Mouse (Mus musculus): ENCODE data around the gene Spats2. TPM values are rescaled to one million over a fixed set of nuclear protein-coding genes. Genes with fewer than 3 reads are reported as not detected.

The Spats2 gene
- polyA plus RNA-seq, 1 experiment from 2014 or later = 68.5 TPM

DNA sequence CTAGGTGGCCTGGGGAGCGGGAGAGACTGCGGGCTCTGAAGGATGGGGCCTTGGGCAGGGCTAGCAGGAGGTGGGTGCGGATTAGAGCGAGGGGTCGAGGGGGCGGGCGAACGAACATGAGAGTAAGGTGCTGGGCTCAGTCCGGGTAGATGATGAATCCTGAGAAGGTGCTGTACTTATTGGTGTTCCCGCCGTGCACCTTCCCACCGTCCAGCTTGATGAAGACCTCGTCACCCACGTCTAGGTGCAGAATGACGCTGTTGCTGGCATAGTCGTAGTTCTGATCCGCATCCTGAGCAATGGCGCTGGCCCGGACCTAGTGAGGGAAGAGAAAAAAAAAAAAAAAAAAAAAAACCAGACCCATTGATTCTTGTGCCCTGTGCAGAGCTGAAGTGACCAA is 41.1 kb upstream of the Spats2 start:
- Histone ChIP-seq H3K9me3 (replicated peaks; ENCODE audit: control insufficient read depth, low read length) (no peaks in the 10 kb centered on the region), H3K27ac (replicated peaks; ENCODE audit: low read depth, low read length) (no peak overlapping the region), H3K9ac (replicated peaks; ENCODE audit: low read length) (no peak overlapping the region), H3K4me1 (ENCODE audit: control insufficient read depth, insufficient read depth, low read length) (no peaks in the 10 kb centered on the region), H3K4me2 (ENCODE audit: low read depth, low read length) (no peak overlapping the region), H3K4me3 (ENCODE audit: low read depth, low read length) (no peak overlapping the region), H3K36me3 (replicated peaks; ENCODE audit: control insufficient read depth, insufficient read depth, low read depth, low read length) (peaks cover 7% of the 10 kb centered on the region; the same call in 1 of the 2 replicates), H3K27me3 (ENCODE audit: control insufficient read depth, insufficient read depth, low read length) (peaks cover 42% of the 10 kb centered on the region)
- 8% methylated on average over 19 of the region's 19 CpGs for WGBS
- DNase-seq (ENCODE audit: low spot score) (no peak), ATAC-seq (replicated peaks; ENCODE audit: insufficient number of reproducible peaks, low FRiP score, low TSS enrichment, low read depth) (no peak)

DNA sequence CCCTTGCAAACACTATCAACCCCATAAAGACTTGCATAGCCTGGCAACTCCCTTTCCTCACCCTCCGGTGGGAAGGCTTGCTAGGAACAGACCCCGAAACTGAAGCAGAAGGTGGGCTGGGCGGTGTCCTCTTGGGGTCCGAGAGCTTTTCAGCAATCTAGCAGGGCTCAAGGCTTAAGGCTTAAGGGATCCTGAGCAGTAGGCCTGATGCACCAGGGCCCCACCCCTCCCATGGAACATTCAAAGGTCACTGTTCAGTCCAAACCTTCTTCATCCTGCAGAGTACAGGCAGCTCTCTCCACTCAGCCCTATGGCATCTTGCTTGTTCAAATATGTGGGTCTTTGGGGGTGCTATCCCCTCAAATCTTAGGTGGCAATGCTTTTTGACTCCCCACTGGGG is 39.7 kb upstream of the Spats2 start:
- Histone ChIP-seq H3K27ac (replicated peaks; ENCODE audit: low read depth, low read length) (no peak overlapping the region), H3K4me1 (ENCODE audit: control insufficient read depth, insufficient read depth, low read length) (no peaks in the 10 kb centered on the region), H3K27me3 (ENCODE audit: control insufficient read depth, insufficient read depth, low read length) (peaks cover 48% of the 10 kb centered on the region), H3K4me2 (ENCODE audit: low read depth, low read length) (no peak overlapping the region), H3K9me3 (replicated peaks; ENCODE audit: control insufficient read depth, low read length) (no peaks in the 10 kb centered on the region), H3K36me3 (replicated peaks; ENCODE audit: control insufficient read depth, insufficient read depth, low read depth, low read length) (0 out of 2 replicates have a peak, but pooled peaks cover 5% of the 10 kb centered on the region), H3K4me3 (ENCODE audit: low read depth, low read length) (no peak overlapping the region), H3K9ac (replicated peaks; ENCODE audit: low read length) (no peak overlapping the region)
- 77% methylated on average over 4 of the region's 4 CpGs for WGBS
- no peak for DNase-seq (ENCODE audit: low spot score)
- ATAC-seq (replicated peaks; ENCODE audit: insufficient number of reproducible peaks, low FRiP score, low TSS enrichment, low read depth) = no peak

DNA sequence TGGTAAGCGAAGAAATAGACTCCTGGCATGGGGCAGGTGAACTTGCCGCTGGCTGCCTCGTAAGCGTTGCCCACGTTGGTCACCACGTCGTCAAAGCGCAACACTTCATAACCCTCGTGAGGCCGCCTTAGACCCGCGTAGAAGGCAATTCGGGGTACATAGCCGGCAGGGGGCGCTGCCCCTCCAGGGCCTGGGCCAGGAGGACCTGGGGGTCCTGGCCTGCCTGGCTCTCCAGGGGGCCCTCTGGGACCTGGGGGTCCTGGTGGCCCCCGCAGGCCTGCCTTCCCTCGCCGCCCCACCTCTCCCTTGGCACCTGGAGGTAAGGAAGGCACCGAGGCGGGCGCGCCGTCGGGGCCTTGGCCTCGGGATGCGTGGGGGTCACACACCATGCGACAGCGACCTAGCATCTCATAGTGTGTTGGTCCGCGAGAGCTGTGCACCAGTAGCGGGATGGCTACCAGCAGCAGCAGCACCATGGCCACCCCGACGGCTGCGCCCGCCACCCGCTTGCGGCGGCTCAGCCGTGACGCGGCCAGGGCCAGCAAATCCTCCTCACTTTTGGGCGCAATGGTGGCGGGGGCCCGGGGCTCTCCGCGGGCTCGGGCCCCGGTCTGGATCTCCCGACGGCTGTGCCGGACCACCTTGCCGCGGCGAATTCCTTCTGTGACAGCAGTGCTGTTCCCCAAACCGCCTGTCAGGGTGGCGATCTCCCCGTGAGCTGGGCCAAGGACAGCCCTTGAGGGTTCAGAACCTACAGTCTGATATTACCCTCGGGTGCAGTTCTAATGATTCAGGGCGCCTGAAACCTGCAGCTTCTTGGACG is 38.3 kb upstream of the Spats2 start, which contains the start of gene C1ql4:
C1ql4 (minus strand) TSS at position 565 of the 823 bp plus-strand sequence.
- Histone ChIP-seq H3K4me3 (ENCODE audit: low read depth, low read length) (peak within 1 kb of the TSS; percentile 23; the same call in 1 of the 2 replicates), H3K9ac (replicated peaks; ENCODE audit: low read length) (no peak within 1 kb of the TSS), H3K27me3 (ENCODE audit: control insufficient read depth, insufficient read depth, low read length) (peaks cover 57% of the 10 kb centered on the region), H3K27ac (replicated peaks; ENCODE audit: low read depth, low read length) (no peak within 1 kb of the TSS), H3K9me3 (replicated peaks; ENCODE audit: control insufficient read depth, low read length) (no peaks in the 10 kb centered on the region), H3K4me1 (ENCODE audit: control insufficient read depth, insufficient read depth, low read length) (no peaks in the 10 kb centered on the region), H3K4me2 (ENCODE audit: low read depth, low read length) (peak within 1 kb of the TSS; percentile 28), H3K36me3 (replicated peaks; ENCODE audit: control insufficient read depth, insufficient read depth, low read depth, low read length) (0 out of 2 replicates have a peak, but pooled peaks cover 2% of the 10 kb centered on the region)
- no peak for ATAC-seq (replicated peaks; ENCODE audit: insufficient number of reproducible peaks, low FRiP score, low TSS enrichment, low read depth)
- 8% methylated on average over 60 of the region's 60 CpGs for WGBS
- DNase-seq (ENCODE audit: low spot score) = peak; percentile 48

DNA sequence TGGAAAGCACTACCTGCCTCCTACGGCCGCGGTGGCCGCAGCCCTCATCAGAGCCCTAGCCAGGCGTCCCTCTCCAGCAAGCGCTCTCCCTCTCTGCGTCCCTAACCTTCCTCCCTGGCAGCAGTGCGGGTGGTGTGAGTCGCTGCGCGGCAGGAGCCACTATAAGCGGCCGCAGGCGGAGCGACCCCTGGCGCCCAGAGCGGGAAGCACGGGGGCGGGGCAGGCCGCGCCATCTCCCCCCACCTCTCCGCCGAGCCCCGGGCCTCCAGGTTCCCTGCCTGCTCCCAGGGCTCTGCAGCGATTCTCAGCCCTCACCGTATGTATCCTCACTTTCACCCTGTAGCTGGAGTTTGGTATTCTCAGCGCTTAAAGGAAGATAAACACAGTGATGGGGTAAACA is 37.4 kb upstream of the Spats2 start:
- no peaks in the 10 kb centered on the region for H3K36me3 ChIP-seq (replicated peaks; ENCODE audit: control insufficient read depth, insufficient read depth, low read depth, low read length)

DNA sequence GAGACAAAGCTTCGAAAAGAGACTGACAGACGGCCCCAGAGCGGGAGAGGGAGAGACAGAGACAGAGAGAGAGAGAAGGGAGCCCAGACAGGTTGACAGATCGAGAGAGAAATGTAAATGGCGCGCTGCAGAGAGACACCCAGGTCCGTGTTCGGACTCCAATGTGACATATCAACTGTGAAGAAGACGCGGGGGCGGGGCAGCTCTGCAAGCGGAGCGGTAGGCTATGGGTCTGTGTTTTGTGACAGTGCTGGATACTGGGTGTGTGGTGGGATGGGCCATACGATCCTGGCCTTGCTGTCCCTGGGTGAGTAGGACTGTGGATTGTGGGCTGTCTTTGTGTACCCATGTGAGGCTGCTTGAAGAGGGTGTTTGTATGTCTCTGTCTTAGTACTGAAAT is 36.6 kb upstream of the Spats2 start:
- H3K9ac ChIP-seq (replicated peaks; ENCODE audit: low read length) = no peak overlapping the region
- no peaks in the 10 kb centered on the region; the same call in 1 of the 2 replicates for H3K4me1 ChIP-seq (ENCODE audit: control insufficient read depth, insufficient read depth, low read length)
- H3K4me2 ChIP-seq (ENCODE audit: low read depth, low read length) = no peak overlapping the region
- ATAC-seq (replicated peaks; ENCODE audit: insufficient number of reproducible peaks, low FRiP score, low TSS enrichment, low read depth) = no peak
- 7% methylated on average over 14 of the region's 14 CpGs for WGBS
- H3K27ac ChIP-seq (replicated peaks; ENCODE audit: low read depth, low read length) = no peak overlapping the region
- no peak for DNase-seq (ENCODE audit: low spot score)
- H3K36me3 ChIP-seq (replicated peaks; ENCODE audit: control insufficient read depth, insufficient read depth, low read depth, low read length) = no peaks in the 10 kb centered on the region
- H3K4me3 ChIP-seq (ENCODE audit: low read depth, low read length) = no peak overlapping the region
- no peaks in the 10 kb centered on the region for H3K9me3 ChIP-seq (replicated peaks; ENCODE audit: control insufficient read depth, low read length)
- peaks cover 70% of the 10 kb centered on the region for H3K27me3 ChIP-seq (ENCODE audit: control insufficient read depth, insufficient read depth, low read length)

More for the DNA sequence above, 37.4 kb upstream of the Spats2 start:
- peaks cover 65% of the 10 kb centered on the region for H3K27me3 ChIP-seq (ENCODE audit: control insufficient read depth, insufficient read depth, low read length)
- DNase-seq (ENCODE audit: low spot score) = peak; percentile 88
- H3K27ac ChIP-seq (replicated peaks; ENCODE audit: low read depth, low read length) = no peak overlapping the region
- H3K9me3 ChIP-seq (replicated peaks; ENCODE audit: control insufficient read depth, low read length) = no peaks in the 10 kb centered on the region
- H3K4me3 ChIP-seq (ENCODE audit: low read depth, low read length) = peak overlapping the region; percentile 23; the same call in 1 of the 2 replicates
- peak overlapping the region; percentile 28 for H3K4me2 ChIP-seq (ENCODE audit: low read depth, low read length)
- no peaks in the 10 kb centered on the region; the same call in 1 of the 2 replicates for H3K4me1 ChIP-seq (ENCODE audit: control insufficient read depth, insufficient read depth, low read length)
- H3K9ac ChIP-seq (replicated peaks; ENCODE audit: low read length) = no peak overlapping the region
- 2% methylated on average over 27 of the region's 27 CpGs for WGBS
- ATAC-seq (replicated peaks; ENCODE audit: insufficient number of reproducible peaks, low FRiP score, low TSS enrichment, low read depth) = peak; percentile 57

DNA sequence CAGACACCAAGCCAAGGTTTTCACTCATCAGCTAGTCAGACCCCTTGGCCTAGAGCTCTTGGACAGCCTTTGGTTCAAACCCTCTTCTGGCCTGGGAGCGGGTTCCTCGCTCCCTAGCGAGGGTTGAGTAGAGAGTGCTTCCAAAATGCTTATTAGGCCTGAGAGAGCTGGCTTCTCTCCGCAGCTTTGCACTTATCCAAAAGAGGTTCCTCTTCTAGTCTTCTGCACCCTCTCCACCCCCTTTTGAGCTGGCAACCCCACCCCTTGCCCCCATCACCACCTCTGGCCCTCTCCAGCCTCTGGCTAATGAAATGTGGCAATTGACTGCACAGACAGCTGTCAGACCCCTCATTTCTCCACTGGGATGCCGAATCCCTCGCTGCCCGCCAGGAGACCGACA is 32.8 kb upstream of the Spats2 start, which contains the start of gene Dnajc22:
Dnajc22 (plus strand) TSS at position 301 of the 400 bp plus-strand sequence.
- H3K27me3 ChIP-seq (ENCODE audit: control insufficient read depth, insufficient read depth, low read length) = peaks cover 76% of the 10 kb centered on the region
- H3K4me1 ChIP-seq (ENCODE audit: control insufficient read depth, insufficient read depth, low read length) = peaks cover 17% of the 10 kb centered on the region
- ATAC-seq (replicated peaks; ENCODE audit: insufficient number of reproducible peaks, low FRiP score, low TSS enrichment, low read depth) = no peak
- peak within 1 kb of the TSS; percentile 54 for H3K9ac ChIP-seq (replicated peaks; ENCODE audit: low read length)
- peak within 1 kb of the TSS; percentile 13; the same call in 1 of the 2 replicates for H3K27ac ChIP-seq (replicated peaks; ENCODE audit: low read depth, low read length)
- WGBS = 10% methylated on average over 8 of the region's 8 CpGs
- H3K4me3 ChIP-seq (ENCODE audit: low read depth, low read length) = peak within 1 kb of the TSS; percentile 40
- no peaks in the 10 kb centered on the region for H3K9me3 ChIP-seq (replicated peaks; ENCODE audit: control insufficient read depth, low read length)
- peak within 1 kb of the TSS; percentile 90 for H3K4me2 ChIP-seq (ENCODE audit: low read depth, low read length)
- DNase-seq (ENCODE audit: low spot score) = no peak
- H3K36me3 ChIP-seq (replicated peaks; ENCODE audit: control insufficient read depth, insufficient read depth, low read depth, low read length) = no peaks in the 10 kb centered on the region

DNA sequence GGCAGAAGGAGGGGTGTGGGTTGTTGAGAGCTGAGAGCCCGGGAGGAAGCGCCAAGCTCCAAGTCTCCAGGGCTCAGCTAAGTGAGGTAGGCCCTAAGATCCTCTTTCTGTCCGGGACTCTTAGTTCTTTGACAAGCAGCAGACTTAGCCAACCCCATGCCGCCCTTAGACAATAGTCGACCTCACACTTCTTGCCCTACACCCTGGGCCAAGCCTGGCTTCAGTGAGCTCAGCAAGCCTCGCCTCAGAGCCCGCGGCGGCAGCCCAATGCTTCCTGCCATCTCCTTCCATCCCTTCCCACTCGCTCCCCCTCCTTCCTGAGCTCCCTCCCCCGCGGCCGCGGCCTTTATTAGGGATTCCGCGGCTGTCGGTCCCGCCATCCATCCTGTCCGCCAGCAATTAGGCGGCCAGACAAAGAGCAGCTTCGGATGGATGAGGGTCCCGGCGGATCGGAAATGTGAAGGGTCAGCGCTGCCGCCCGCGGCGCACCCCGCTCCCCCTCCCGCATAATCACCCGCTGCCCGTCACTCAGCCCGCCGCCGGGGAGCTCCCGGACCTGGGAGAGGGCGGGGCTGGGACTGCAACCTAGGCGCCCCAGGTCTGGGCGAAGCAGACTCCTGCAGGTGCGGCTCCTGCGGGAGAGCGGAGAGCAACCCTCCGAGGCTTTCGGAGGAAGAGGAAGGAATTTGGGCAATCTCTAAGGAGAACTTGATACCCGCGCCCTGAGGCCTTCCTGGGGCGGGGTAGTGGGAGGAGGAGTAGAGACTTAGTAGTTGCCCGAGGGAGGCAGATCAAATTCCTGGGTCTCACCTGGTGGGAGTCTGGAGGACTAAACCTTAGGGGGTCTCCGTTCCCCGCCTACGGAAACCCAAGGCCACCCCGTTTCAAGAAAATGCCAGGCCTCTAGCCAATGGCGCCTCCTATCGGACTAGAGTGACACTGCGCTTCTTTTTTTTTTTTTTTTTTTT is 32.1 kb upstream of the Spats2 start:
- peak; percentile 69 for DNase-seq (ENCODE audit: low spot score)
- Histone ChIP-seq H3K4me2 (ENCODE audit: low read depth, low read length) (peak overlapping the region; percentile 90), H3K4me3 (ENCODE audit: low read depth, low read length) (peak overlapping the region; percentile 40), H3K27me3 (ENCODE audit: control insufficient read depth, insufficient read depth, low read length) (peaks cover 76% of the 10 kb centered on the region), H3K36me3 (replicated peaks; ENCODE audit: control insufficient read depth, insufficient read depth, low read depth, low read length) (no peaks in the 10 kb centered on the region), H3K4me1 (ENCODE audit: control insufficient read depth, insufficient read depth, low read length) (peaks cover 21% of the 10 kb centered on the region), H3K9ac (replicated peaks; ENCODE audit: low read length) (peak overlapping the region; percentile 54), H3K27ac (replicated peaks; ENCODE audit: low read depth, low read length) (peak overlapping the region; percentile 13; the same call in 1 of the 2 replicates), H3K9me3 (replicated peaks; ENCODE audit: control insufficient read depth, low read length) (no peaks in the 10 kb centered on the region)
- ATAC-seq (replicated peaks; ENCODE audit: insufficient number of reproducible peaks, low FRiP score, low TSS enrichment, low read depth) = peak; percentile 40; the same call in 1 of the 2 replicates
- WGBS = under 1% methylated on average over 56 of the region's 56 CpGs
